Mouse (Mus musculus): ENCODE data around the gene Mettl23.
"Not testable (repeated sequence)": the region's sequence is repeated elsewhere in the genome, so short reads cannot be mapped to it uniquely, and the experiment has no call there.

The Mettl23 gene

DNA sequence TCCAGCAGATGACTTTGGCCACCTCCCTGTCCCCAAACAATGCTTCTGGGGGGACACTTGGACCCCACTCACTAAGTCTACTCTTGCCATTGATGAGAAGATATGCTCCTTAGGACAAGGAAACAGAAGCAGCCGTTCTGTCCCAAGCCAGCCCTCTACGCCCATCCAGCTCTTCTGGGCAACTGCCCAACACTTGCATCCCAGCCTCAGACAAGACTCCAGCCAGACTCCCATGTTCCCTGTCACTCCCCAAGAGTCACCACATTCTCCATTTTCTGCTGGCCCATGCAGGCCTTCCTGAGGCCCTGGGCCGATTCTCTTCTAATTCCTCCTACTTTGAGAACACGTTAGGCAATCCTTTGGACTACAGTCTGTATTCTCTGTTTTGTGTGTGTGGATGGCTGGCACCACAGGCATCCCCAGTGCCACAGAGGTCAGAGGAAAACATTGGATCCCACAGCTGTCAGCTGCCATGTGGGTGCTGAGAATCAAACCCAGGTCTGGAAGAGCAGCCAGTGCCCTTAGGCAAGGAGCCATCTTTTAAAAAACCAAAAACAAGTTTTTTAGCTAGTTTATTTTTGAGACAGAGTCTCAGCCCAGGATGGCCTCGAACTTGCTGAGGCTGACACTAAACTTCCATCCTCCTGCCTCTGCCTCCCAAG, 23.0 kb upstream of the Mettl23 start:
- DNase-seq (ENCODE audit: low read depth) = peak; percentile 48

DNA sequence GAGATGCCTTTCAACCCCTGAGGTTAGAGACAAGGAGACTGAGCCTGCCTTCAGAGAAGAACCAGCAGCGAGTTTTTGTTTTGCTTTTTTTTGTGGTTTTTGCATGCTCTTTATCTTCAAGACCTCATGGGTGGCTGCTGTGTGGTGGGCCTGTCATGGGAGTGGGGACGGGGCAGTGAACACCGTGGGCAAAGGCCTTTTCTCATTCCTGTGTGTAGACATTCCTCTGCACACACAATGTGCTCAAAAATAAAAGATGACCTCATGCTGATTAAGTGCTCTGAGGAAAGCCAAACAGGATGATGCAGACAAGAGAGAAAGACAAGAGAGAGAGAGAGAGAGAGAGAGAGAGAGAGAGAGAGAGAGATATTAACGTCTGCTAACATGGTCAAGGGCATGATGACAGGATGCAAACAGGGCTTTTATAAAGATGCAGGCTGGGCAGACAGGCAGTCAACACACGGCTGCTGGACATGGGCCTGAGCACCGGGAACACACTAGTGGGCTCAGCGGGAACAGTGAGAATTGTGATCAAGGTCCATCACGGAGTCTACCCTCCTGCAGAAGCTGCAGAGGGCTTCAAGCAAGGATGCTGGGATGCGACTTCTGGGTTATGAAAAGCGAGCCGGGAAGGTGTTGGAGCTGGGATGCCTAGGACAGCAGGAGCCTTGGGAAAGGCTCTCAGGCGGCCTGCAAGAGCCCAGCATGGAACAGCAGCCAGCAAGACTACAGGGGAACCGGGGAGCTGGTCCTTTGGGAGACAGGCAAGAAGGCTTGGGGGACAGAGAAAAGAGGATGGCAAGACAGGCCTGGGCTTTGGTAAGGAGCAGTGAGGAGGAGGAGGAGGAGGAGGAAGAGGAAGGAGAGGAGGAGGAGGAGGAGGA, 21.8 kb upstream of the Mettl23 start:
- DNase-seq (ENCODE audit: low read depth) = peak; percentile 71

DNA sequence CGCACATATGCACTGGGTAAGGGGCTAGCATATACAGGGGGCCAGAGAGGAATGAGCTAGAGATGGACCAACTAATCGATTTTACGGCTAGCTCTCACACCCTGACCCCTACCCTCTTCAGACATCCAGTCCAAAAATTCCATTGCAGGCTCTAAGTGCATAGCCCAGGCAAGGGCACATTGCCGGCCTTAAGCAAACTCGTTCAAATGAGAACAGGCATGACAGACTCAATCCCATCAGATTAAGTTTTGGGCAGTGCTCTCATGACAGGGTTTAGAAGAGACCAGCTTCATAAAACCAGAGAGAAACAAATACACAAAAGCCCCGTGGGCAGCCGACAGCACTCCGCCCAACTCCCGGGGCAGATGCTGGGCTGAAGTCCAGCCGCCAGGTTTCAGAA, 20.9 kb upstream of the Mettl23 start:
- peak; percentile 74 for DNase-seq (ENCODE audit: low read depth)

- DNase-seq (ENCODE audit: low read depth) = no peak
Measured at GRCm38 (mm10) chr11:116822626-116823025, 20.5 kb upstream of the Mettl23 start.

GRCm38 (mm10) chr11:116823255-116823654, 19.8 kb upstream of the Mettl23 start:
- no peak for DNase-seq (ENCODE audit: low read depth)

DNA sequence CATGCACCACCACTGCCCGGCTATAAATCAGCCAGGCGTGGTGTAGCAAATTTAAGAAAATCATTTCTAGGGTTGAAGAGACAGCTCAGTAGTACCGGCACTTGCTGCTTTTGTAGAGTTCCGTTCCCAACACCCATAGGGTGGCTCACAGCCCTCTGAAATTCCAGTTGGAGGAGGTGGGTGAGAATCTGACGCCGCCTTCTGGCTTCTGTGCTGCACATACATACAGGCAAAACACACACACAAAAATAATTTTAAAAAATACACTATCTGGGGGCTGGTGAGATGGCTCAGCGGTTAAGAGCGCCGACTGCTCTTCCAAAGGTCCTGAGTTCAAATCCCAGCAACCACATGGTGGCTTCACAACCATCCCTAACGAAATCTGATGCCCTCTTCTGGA, 19.2 kb upstream of the Mettl23 start:
- not testable (repeated sequence) for DNase-seq (ENCODE audit: low read depth)

DNA sequence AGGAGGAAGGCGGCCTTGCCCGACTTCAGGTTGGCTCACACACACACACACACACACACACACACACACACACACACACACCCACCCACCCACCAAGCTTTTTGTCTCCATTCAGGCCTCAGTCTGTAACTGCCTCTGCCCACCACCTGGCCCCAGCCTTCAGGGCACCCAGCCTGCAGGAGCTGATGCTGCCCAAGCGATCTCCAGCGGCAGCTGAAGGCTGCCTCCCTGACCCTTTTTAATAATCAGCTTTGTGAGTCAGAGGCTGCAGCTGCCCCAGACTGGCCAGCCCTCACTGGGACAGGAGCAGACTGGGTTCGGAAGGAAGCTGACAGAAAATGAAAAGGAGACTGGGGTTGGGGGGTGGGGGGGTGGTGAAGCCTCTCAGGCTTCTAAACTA, 17.8 kb upstream of the Mettl23 start:
- DNase-seq (ENCODE audit: low read depth) = peak; percentile 57

- no peak for DNase-seq (ENCODE audit: low read depth)
Measured at GRCm38 (mm10) chr11:116826550-116827504, 16.3 kb upstream of the Mettl23 start.

DNA sequence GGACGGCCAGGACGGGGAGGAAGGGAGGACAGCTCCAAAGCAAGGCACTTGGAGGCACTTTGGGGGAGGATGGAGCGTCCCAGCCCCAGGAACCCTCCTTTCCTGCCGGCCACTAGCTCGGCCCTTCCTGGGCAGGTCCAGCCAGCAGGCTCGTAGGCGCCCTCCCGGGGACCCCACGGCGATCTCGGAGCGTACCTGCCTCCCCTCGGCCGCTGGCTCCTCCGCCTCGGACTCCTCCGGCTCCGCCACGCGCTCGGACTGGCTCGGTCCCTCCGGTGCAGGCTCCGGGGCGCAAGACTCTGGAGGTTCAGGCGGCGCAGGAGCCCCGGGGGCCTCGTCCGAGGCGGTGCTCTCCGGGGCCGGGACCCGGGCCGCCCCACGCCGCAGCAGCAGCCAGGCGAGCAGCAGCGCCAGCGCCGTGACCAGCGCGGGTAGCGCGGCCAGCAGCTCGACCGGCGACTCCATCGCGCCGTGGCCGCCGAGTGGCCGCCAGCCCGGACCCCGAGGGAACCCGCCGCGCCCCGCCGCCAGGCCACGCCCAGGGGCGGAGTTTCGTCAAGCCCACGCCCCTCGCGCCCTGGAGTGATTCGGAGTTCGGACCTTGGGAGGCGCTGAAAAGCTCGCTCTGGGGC, 15.4 kb upstream of the Mettl23 start, which contains the start of gene Mxra7:
Gene Mxra7, minus strand, starts transcription at position 513 of the 632 bp plus-strand sequence.
- DNase-seq (ENCODE audit: low read depth) = peak; percentile 93

GRCm38 (mm10) chr11:116832172-116832685, 10.8 kb upstream of the Mettl23 start:
- DNase-seq (ENCODE audit: low read depth) = no peak

GRCm38 (mm10) chr11:116834954-116835353, 8.1 kb upstream of the Mettl23 start:
- DNase-seq (ENCODE audit: low read depth) = no peak

DNA sequence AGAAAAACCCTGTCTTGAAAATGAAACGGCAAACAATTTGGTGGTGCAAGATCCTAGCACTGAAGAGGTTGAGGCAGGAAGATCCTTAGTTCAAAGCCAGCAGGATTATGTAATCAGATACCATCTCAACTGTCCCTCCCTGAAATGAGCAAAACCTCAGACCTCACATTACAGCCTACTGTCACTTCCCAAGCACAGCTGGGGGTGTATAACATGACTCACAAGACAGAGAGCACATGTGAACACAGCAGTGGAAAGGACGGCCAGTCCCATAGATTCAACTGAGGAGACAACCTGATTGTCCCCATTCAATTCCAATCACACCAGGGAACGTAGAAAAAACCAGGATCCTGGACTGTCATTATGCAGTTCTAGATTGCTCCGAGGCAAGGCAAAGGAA, 6.8 kb upstream of the Mettl23 start:
- no peak for DNase-seq (ENCODE audit: low read depth)

DNA sequence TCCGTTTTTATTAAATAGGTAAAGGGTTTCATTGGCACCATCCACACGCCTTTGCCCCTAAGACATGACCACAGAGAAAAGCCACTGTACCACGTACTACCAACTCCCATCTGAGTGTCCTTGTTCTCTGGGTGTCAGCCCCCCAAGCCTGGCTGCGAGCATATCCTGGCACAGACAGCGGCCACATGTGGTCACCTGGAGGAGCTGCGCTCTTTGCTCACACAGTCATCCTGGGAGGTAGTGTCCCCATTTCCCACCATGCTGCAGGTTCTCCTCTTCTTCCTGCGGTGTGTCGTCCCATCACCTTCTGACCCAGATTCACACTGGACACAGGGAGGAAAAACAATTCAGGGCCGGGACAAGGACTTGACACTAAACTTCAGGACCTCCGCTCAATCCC, 5.6 kb upstream of the Mettl23 start:
- DNase-seq (ENCODE audit: low read depth) = no peak

DNA sequence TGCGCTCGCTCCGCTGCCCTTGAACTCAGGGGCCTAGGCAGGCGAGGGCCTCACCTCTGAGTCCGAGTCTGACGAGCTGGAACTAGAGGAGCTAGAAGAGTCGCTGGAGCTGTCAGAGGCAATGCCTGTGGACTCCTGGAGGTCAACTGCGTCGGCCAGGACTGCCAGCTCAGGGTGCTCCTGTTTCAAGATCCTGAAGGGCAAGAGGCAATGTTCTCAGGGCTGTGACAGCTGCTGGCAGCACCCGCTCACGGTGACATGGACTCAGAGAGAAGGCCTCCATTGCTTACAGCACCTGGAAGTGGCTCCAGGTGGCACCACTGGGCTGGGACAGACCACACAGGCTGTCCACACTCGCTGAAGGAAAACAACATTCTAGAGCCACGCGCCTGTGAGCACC, 4.1 kb upstream of the Mettl23 start:
- DNase-seq (ENCODE audit: low read depth) = no peak

- DNase-seq (ENCODE audit: low read depth) = no peak
Measured at GRCm38 (mm10) chr11:116839601-116840000, 3.5 kb upstream of the Mettl23 start.

DNA sequence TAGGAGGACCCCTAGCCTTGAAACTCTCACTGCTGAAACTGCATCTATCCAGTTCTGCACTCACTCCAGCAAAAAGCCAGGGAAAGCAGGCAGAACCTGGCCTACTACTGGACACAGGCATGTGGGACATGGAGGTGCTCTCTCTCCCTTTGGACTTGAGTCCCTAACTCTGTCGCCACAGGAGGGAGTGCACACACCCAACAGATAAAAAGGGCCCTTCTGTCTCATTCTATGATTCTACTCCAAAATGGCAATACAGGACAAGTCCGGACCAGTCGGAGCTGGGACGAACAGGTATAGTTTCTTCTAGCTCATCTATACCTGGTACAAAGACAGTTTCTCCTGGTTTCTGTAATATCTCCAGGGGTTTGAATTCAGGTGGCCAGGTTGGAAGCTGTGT, 2.3 kb upstream of the Mettl23 start:
- DNase-seq (ENCODE audit: low read depth) = no peak

- DNase-seq (ENCODE audit: low read depth) = peak; percentile 69
Measured at GRCm38 (mm10) chr11:116842531-116843260, 382 bp upstream of the Mettl23 start.

GRCm38 (mm10) chr11:116846593-116847181, 3.6 kb downstream of the Mettl23 start:
- DNase-seq (ENCODE audit: low read depth) = no peak

DNA sequence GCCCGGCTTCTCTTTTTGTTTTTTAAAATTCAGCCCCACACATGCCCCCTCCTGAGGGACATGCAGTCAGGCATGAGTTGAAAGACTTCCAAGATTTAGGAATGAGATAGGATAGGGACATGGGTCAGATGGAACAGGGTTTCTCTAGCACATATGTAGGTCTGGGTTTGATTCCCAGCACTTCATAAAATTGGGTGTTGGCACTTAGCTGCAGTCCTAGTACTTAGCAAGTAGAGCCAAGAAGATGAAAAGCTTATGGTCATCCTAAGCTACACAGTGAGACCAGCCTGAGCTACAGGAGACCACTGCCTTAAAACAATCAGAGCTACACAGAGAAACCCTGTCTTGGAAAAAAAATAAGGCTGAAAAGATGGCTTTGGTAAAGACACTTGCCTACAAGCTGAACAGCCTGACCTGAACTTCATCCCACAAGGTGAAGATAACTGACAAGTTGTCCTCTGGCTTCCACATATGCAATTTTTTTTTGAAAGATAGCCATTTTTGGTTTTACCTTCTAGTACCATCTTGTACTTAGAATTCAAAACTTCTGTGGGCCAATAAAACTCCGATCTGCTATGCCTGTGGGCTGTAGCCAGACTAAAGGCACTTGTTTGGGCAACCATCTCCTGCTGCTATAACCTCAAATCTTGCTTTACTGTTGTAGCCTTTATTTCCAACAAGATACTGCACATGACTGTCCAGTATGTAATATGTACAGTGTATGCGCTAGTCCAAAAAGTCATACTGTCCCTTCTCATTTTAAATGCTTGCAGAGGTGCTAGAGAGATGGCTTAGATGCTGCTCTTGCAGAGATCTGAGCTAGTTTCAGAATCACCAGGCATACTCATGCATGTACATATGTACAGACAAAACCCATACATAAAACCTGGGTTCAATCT, 4.4 kb downstream of the Mettl23 start:
- DNase-seq (ENCODE audit: low read depth) = no peak

Measured in NIH3T3 (cell line).